12 mouse cellular contexts compared by ENCODE assay signal in the genomic region with DNA sequence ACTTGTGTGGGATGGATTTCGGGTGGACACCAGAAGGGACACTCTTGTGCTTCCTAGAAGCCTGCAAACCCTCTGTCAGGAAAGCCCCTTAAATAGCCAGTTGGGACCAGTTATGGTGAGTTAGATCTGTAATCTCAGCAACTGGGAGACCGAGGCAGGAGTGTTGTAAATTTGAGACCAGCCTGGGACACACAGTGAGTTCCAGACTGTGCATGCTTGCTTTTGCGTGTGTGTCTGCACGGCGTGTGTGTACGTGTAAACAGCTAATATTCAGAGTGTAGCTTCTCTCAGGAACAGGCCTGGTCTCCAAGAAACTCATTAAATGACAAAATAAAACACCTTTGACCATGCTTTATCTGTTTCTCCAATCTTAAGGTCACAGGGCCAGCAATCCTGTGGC. TPM values are rescaled to one million over a fixed set of nuclear protein-coding genes. Genes with fewer than 3 reads are reported as not detected.
DNase-seq lines count a peak whose midpoint lies in the region; ATAC-seq and TF ChIP-seq lines count a peak whose summit lies in the region.
"Had no signal": no experiment of that assay in that cellular context is flagged by ENCODE, and none has a peak within 500 bp of the region (broad histone marks: within the 10 kb centered on the region; RNA-seq: fewer than 3 reads in every experiment).

No protein-coding gene starts in this region.

- 0 out of 2 replicates have a peak, but pooled peaks cover 5% of the 10 kb centered on the region for H3K4me1 ChIP-seq in embryonic facial prominence, embryonic 13.5 days
- peaks cover 5% of the 10 kb centered on the region for H3K4me1 ChIP-seq in embryonic facial prominence, embryonic 10.5 days
- no peaks in the 10 kb centered on the region for H3K4me1 ChIP-seq in heart, postnatal 0 days (ENCODE audit: control insufficient read depth, insufficient read depth)
- peaks cover 4% of the 10 kb centered on the region; the same call in 1 of the 2 replicates for H3K4me1 ChIP-seq in heart, embryonic 10.5 days
- H3K4me1 ChIP-seq in hindbrain, embryonic 15.5 days (replicated peaks) = peaks cover 6% of the 10 kb centered on the region
- H3K4me1 ChIP-seq: heart, embryonic 12.5 days had no signal

- WGBS in embryonic facial prominence, embryonic 13.5 days = 85% methylated on average over 6 of the region's 6 CpGs
- 86% methylated on average over 6 of the region's 6 CpGs for WGBS in embryonic facial prominence, embryonic 10.5 days
- 88% methylated on average over 6 of the region's 6 CpGs for WGBS in heart, postnatal 0 days
- 89% methylated on average over 6 of the region's 6 CpGs for WGBS in heart, embryonic 10.5 days
- WGBS in hindbrain, embryonic 15.5 days = 86% methylated on average over 6 of the region's 6 CpGs

- no peak overlapping the region for H3K4me3 ChIP-seq in embryonic facial prominence, embryonic 13.5 days
- H3K4me3 ChIP-seq in embryonic facial prominence, embryonic 10.5 days = no peak overlapping the region
- H3K4me3 ChIP-seq in heart, postnatal 0 days (ENCODE audit: low read depth, low read length) = no peak overlapping the region
- no peak overlapping the region for H3K4me3 ChIP-seq in heart, embryonic 10.5 days
- no peak overlapping the region for H3K4me3 ChIP-seq in left cerebral cortex, adult 2 months
- no peak overlapping the region for H3K4me3 ChIP-seq in hindbrain, embryonic 15.5 days
- H3K4me3 ChIP-seq: heart, embryonic 12.5 days; limb, embryonic 15.5 days had no signal

- no peak overlapping the region for H3K9ac ChIP-seq in embryonic facial prominence, embryonic 13.5 days
- no peak overlapping the region for H3K9ac ChIP-seq in heart, postnatal 0 days (replicated peaks; ENCODE audit: low read depth, low read length)
- H3K9ac ChIP-seq in hindbrain, embryonic 15.5 days = no peak overlapping the region
- H3K9ac ChIP-seq: heart, embryonic 12.5 days; limb, embryonic 15.5 days had no signal

- H3K36me3 ChIP-seq in embryonic facial prominence, embryonic 13.5 days = no peaks in the 10 kb centered on the region
- no peaks in the 10 kb centered on the region for H3K36me3 ChIP-seq in embryonic facial prominence, embryonic 10.5 days (replicated peaks)
- H3K36me3 ChIP-seq in heart, postnatal 0 days (replicated peaks; ENCODE audit: control insufficient read depth, insufficient read depth, low read length) = no peaks in the 10 kb centered on the region
- no peaks in the 10 kb centered on the region for H3K36me3 ChIP-seq in heart, embryonic 10.5 days
- no peaks in the 10 kb centered on the region for H3K36me3 ChIP-seq in hindbrain, embryonic 15.5 days
- H3K36me3 ChIP-seq: heart, embryonic 12.5 days; limb, embryonic 15.5 days had no signal

- H3K27ac ChIP-seq in embryonic facial prominence, embryonic 13.5 days = 0 out of 2 replicates have a peak overlapping the region, but pooled peaks have one; percentile 1
- no peak overlapping the region for H3K27ac ChIP-seq in embryonic facial prominence, embryonic 10.5 days (replicated peaks)
- H3K27ac ChIP-seq in heart, postnatal 0 days (ENCODE audit: low read depth) = no peak overlapping the region
- H3K27ac ChIP-seq in heart, embryonic 10.5 days = no peak overlapping the region
- peak overlapping the region; percentile 79 for H3K27ac ChIP-seq in left cerebral cortex, adult 2 months
- no peak overlapping the region for H3K27ac ChIP-seq in hindbrain, embryonic 15.5 days (replicated peaks)
- H3K27ac ChIP-seq: limb, embryonic 15.5 days had no signal

- no peak for DNase-seq in embryonic facial prominence, embryonic 10.5 days (ENCODE audit: low spot score)
- no peak for DNase-seq in heart, postnatal 0 days (ENCODE audit: low spot score)
- no peak for DNase-seq in heart, embryonic 10.5 days (ENCODE audit: low spot score)
- DNase-seq in left cerebral cortex, adult 2 months (ENCODE audit: extremely low spot score in 1 of 2, low spot score in 2 of 2) = no peak
- no peak for DNase-seq in left cerebral cortex, adult 11 months (ENCODE audit: low spot score)
- no peak for DNase-seq in MN1 (ENCODE audit: low spot score)

- intact Hi-C loops in left cerebral cortex, adult 2 months (cut with DNase I) = loop anchor here (1.0 to 5.0 kb wide), 3 partner anchors 15 to 69 kb away; no protein-coding TSS in a partner anchor

- no peaks in the 10 kb centered on the region for H3K27me3 ChIP-seq in embryonic facial prominence, embryonic 13.5 days
- H3K27me3 ChIP-seq in embryonic facial prominence, embryonic 10.5 days (replicated peaks; ENCODE audit: low read depth, poor library complexity, severe bottlenecking) = no peaks in the 10 kb centered on the region
- H3K27me3 ChIP-seq in heart, postnatal 0 days (ENCODE audit: control insufficient read depth, insufficient read depth, low read length) = no peaks in the 10 kb centered on the region
- H3K27me3 ChIP-seq in heart, embryonic 10.5 days (ENCODE audit: insufficient read depth, poor library complexity, severe bottlenecking) = no peaks in the 10 kb centered on the region
- no peaks in the 10 kb centered on the region for H3K27me3 ChIP-seq in hindbrain, embryonic 15.5 days
- H3K27me3 ChIP-seq: heart, embryonic 12.5 days; limb, embryonic 15.5 days had no signal

- no peak for ATAC-seq in embryonic facial prominence, embryonic 13.5 days (ENCODE audit: insufficient number of reproducible peaks, insufficient read depth, low FRiP score, low TSS enrichment, low read depth)
- peak; percentile 24; the same call in 1 of the 2 replicates for ATAC-seq in heart, postnatal 0 days (ENCODE audit: insufficient read depth, low read depth)
- 0 out of 2 replicates have a peak, but pooled peaks have one; percentile 19 for ATAC-seq in hindbrain, embryonic 15.5 days (ENCODE audit: low FRiP score, low read depth)
- ATAC-seq: CD4-positive, CD25-positive, alpha-beta regulatory T cell, adult 4 months had no signal

- no peak overlapping the region for H3K4me2 ChIP-seq in embryonic facial prominence, embryonic 13.5 days
- no peak overlapping the region for H3K4me2 ChIP-seq in heart, postnatal 0 days (ENCODE audit: low read depth, low read length)
- H3K4me2 ChIP-seq in hindbrain, embryonic 15.5 days = no peak overlapping the region
- H3K4me2 ChIP-seq: heart, embryonic 12.5 days; limb, embryonic 15.5 days had no signal

- no peaks in the 10 kb centered on the region for H3K9me3 ChIP-seq in embryonic facial prominence, embryonic 13.5 days
- no peaks in the 10 kb centered on the region for H3K9me3 ChIP-seq in embryonic facial prominence, embryonic 10.5 days
- H3K9me3 ChIP-seq in heart, postnatal 0 days (replicated peaks; ENCODE audit: control insufficient read depth, low read length) = no peaks in the 10 kb centered on the region
- no peaks in the 10 kb centered on the region for H3K9me3 ChIP-seq in heart, embryonic 10.5 days
- no peaks in the 10 kb centered on the region for H3K9me3 ChIP-seq in hindbrain, embryonic 15.5 days
- H3K9me3 ChIP-seq: heart, embryonic 12.5 days; limb, embryonic 15.5 days had no signal

- TF ChIP-seq EP300 in heart, postnatal 0 days (IDR thresholded peaks at IDR 0.05; ENCODE audit: low read depth) = no peak

- TF ChIP-seq CTCF in heart, postnatal 0 days (IDR thresholded peaks at IDR 0.05; ENCODE audit: low read depth) = no peak
- no peak for TF ChIP-seq CTCF in left cerebral cortex, adult 2 months (IDR thresholded peaks at IDR 0.05)

RNA-seq across cellular contexts. Expression of gene Jam3, which starts 20.5 kb away (rescaled TPM):
- 94.7 and 97.8 TPM in 2 replicates for polyA plus RNA-seq in embryonic facial prominence, embryonic 13.5 days (2015; fragmentation: Nextera tagmentation; extraction: Ambion mirVana)
- polyA plus RNA-seq in embryonic facial prominence, embryonic 10.5 days (2016; fragmentation: Nextera tagmentation; extraction: Ambion mirVana) = 100 and 111 TPM in 2 replicates
- 16.1 and 28.2 TPM in 2 replicates for total RNA-seq in heart, postnatal 0 days (2014; rRNA removed; ENCODE audit: low replicate concordance)
- 25.5 and 25.7 TPM in 2 replicates for polyA plus RNA-seq in heart, postnatal 0 days (2015; fragmentation: Nextera tagmentation; extraction: Ambion mirVana)
- polyA plus RNA-seq in heart, embryonic 10.5 days (2016; fragmentation: Nextera tagmentation; extraction: Ambion mirVana) = 51.2 and 66.7 TPM in 2 replicates
- total RNA-seq in left cerebral cortex, adult 2 months (2021) = 10 to 100 TPM; 32.6 TPM
- polyA plus RNA-seq in hindbrain, embryonic 15.5 days (2015; fragmentation: Nextera tagmentation; extraction: Ambion mirVana) = 46.7 and 49.9 TPM in 2 replicates
- total RNA-seq: megakaryocyte-erythroid progenitor cell, adult 5-6 weeks had no signal

Comparison
In these comparisons a context has a peak if more than half of its experiments do, and no peak if none do; other contexts are left out.
1. H3K27ac ChIP-seq: peak in embryonic facial prominence, embryonic 13.5 days (single experiment) and left cerebral cortex, adult 2 months (single experiment); none in embryonic facial prominence, embryonic 10.5 days (single experiment), heart, postnatal 0 days (single experiment), heart, embryonic 10.5 days (single experiment) and hindbrain, embryonic 15.5 days (single experiment).